Mouse (Mus musculus) G1E (cell line): Measurements from ENCODE around the gene Prl2c5.
"Not testable (repeated sequence)": the region's sequence is repeated elsewhere in the genome, so short reads cannot be mapped to it uniquely, and the experiment has no call there.

Source experiments
- CTCF ChIP-seq: IDR thresholded peaks from 2 replicates; pipeline ENCODE4 v1.5.1; 2012; ENCODE audit warnings: low read depth, low read length, inconsistent platforms, mixed read lengths
- GATA1 ChIP-seq: IDR thresholded peaks from 2 replicates; pipeline ENCODE4 v1.6.1; 2012; ENCODE audit warnings: borderline replicate concordance, low read length, inconsistent platforms, mixed read lengths
- POLR2AphosphoS5 ChIP-seq: IDR thresholded peaks from 2 replicates; pipeline ENCODE4 v1.6.1; 2012; ENCODE audit warnings: low read depth, low read length, inconsistent platforms; ENCODE audit not compliant: insufficient replicate concordance

GRCm38 (mm10) chr13:13175736-13176135, 6.8 kb upstream of the Prl2c5 start:
- TF ChIP-seq GATA1, CTCF, POLR2AphosphoS5: not testable (repeated sequence)
